Mouse (Mus musculus): ENCODE results near the gene Gm45194. TPM values are rescaled to one million over a fixed set of nuclear protein-coding genes. Genes with fewer than 3 reads are reported as not detected.

Gm45194 gene
- polyA plus RNA-seq, 1 experiment from 2014 or later: not detected

DNA sequence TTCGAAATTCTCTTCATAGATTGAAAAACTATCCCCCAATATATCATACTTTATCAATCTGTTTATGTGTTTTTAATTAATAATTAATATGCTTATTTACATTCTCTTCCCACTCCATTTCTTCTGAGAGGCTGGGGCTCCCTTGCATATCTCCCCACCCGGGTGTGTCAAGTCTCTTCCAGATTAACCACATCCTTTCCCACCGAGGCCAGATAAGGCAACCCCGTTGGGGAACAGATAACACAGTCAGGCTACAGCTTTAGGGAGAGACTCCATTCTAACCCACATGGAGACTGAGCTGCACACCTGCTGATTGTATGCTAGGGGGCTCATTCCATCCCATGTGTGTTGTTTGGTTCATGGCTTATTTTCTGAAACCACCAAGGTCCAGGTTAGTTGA, 69.7 kb downstream of the Gm45194 start:
- Histone ChIP-seq H3K27me3 (ENCODE audit: insufficient read depth, low read length) (no peaks in the 10 kb centered on the region), H3K9me3 (ENCODE audit: low read length) (no peaks in the 10 kb centered on the region), H3K4me3 (ENCODE audit: low read depth, low read length) (no peak overlapping the region), H3K36me3 (replicated peaks; ENCODE audit: insufficient read depth, low read length) (no peaks in the 10 kb centered on the region), H3K4me1 (ENCODE audit: insufficient read depth) (no peaks in the 10 kb centered on the region), H3K4me2 (ENCODE audit: low read depth, low read length) (no peak overlapping the region), H3K9ac (replicated peaks) (no peak overlapping the region), H3K27ac (ENCODE audit: low read depth) (no peak overlapping the region)
- WGBS (ENCODE audit: insufficient replicate concordance): 40% methylated on average over 4 of the region's 4 CpGs
- DNase-seq (no peak), ATAC-seq (no peak)
- TF ChIP-seq CTCF (IDR thresholded peaks at IDR 0.05; ENCODE audit: low read depth) (no peak), EP300 (IDR thresholded peaks at IDR 0.05; ENCODE audit: low read depth) (no peak)

DNA sequence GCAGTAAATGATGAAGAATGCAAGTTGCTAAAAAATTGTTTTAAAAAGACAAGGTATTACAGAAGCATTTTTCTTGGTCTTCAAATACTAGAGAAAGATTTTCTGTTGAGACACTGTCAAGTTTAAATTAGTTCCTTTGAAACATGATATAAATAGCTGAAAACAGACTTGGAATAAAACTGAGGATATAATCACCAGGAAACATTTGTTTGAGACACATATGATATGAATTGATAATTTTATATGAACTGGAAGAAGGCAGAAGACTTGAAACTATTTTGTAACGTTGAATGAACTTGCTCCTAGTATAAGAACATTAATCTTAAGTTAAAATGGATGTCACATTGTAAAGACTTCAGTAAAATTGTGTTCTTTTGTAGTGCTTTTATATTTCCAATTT, 108.5 kb downstream of the Gm45194 start:
- WGBS (ENCODE audit: insufficient replicate concordance): 14% methylated on average over 1 of the region's 1 CpGs
- ATAC-seq: no peak
- Histone ChIP-seq H3K36me3 (replicated peaks; ENCODE audit: insufficient read depth, low read length) (no peaks in the 10 kb centered on the region), H3K27ac (ENCODE audit: low read depth) (no peak overlapping the region), H3K9me3 (ENCODE audit: low read length) (no peaks in the 10 kb centered on the region), H3K27me3 (ENCODE audit: insufficient read depth, low read length) (no peaks in the 10 kb centered on the region), H3K4me2 (ENCODE audit: low read depth, low read length) (no peak overlapping the region), H3K9ac (replicated peaks) (no peak overlapping the region), H3K4me3 (ENCODE audit: low read depth, low read length) (no peak overlapping the region), H3K4me1 (ENCODE audit: insufficient read depth) (no peaks in the 10 kb centered on the region)
- no peak for DNase-seq
- TF ChIP-seq CTCF (IDR thresholded peaks at IDR 0.05; ENCODE audit: low read depth) (no peak), EP300 (IDR thresholded peaks at IDR 0.05; ENCODE audit: low read depth) (no peak)

DNA sequence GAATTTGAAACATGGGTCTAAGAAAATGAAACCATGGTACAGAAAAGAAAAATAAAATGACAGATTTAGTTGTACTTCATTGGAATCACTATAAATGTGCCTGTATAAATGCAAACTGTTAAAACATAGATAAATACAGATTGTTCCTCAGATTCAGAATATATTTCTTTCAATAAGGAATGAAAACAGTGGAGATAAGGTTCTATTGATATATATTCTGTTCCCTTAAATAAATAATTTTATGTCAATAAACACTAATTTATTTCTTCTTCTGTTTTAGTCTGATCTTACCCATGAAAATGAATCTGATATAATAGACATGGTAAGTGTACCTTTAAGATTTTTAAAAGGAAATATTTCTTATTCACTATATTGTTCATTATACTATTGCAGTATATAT, 119.5 kb downstream of the Gm45194 start, which contains the start of gene Tex16:
Tex16 (plus strand) TSS at position 301 of the 400 bp plus-strand sequence.
- Histone ChIP-seq H3K9me3 (ENCODE audit: low read length) (no peaks in the 10 kb centered on the region), H3K27ac (ENCODE audit: low read depth) (no peak within 1 kb of the TSS), H3K4me3 (ENCODE audit: low read depth, low read length) (no peak within 1 kb of the TSS), H3K4me1 (ENCODE audit: insufficient read depth) (no peaks in the 10 kb centered on the region), H3K4me2 (ENCODE audit: low read depth, low read length) (no peak within 1 kb of the TSS), H3K36me3 (replicated peaks; ENCODE audit: insufficient read depth, low read length) (no peaks in the 10 kb centered on the region), H3K9ac (replicated peaks) (no peak within 1 kb of the TSS), H3K27me3 (ENCODE audit: insufficient read depth, low read length) (no peaks in the 10 kb centered on the region)
- TF ChIP-seq EP300 (IDR thresholded peaks at IDR 0.05; ENCODE audit: low read depth) (no peak), CTCF (IDR thresholded peaks at IDR 0.05; ENCODE audit: low read depth) (no peak)
- ATAC-seq (no peak), DNase-seq (no peak)

DNA sequence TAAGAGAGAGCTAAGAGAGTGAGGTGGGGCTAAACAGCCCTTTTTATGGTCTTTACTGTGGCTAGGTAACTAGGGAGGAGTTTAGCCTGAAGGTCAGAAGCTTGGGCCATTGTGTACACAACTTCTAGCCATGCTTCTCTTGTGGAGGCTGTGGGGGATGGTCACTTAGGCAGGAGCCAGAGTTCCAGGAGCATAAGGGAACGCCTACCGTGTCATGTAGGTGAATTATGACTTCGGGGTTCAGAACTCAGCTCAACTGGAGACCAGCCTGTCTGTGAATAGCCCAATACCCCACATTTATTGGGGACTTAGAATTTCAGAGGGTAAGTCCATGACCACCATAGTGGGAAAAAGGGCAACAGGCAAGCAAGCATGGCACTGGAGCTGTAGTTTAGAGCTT, 347.6 kb downstream of the Gm45194 start, which contains the start of gene 4933403O08Rik:
4933403O08Rik (plus strand) TSS at position 301 of the 400 bp plus-strand sequence.
- Histone ChIP-seq H3K4me1 (ENCODE audit: insufficient read depth) (no peaks in the 10 kb centered on the region), H3K27me3 (ENCODE audit: insufficient read depth, low read length) (no peaks in the 10 kb centered on the region), H3K4me2 (ENCODE audit: low read depth, low read length) (no peak within 1 kb of the TSS), H3K9ac (replicated peaks) (no peak within 1 kb of the TSS), H3K9me3 (ENCODE audit: low read length) (no peaks in the 10 kb centered on the region), H3K36me3 (replicated peaks; ENCODE audit: insufficient read depth, low read length) (no peaks in the 10 kb centered on the region), H3K27ac (ENCODE audit: low read depth) (no peak within 1 kb of the TSS), H3K4me3 (ENCODE audit: low read depth, low read length) (no peak within 1 kb of the TSS)
- ATAC-seq: no peak
- no peak for DNase-seq
- WGBS (ENCODE audit: insufficient replicate concordance): 62% methylated on average over 3 of the region's 3 CpGs
- TF ChIP-seq CTCF (IDR thresholded peaks at IDR 0.05; ENCODE audit: low read depth) (no peak), EP300 (IDR thresholded peaks at IDR 0.05; ENCODE audit: low read depth) (no peak)

DNA sequence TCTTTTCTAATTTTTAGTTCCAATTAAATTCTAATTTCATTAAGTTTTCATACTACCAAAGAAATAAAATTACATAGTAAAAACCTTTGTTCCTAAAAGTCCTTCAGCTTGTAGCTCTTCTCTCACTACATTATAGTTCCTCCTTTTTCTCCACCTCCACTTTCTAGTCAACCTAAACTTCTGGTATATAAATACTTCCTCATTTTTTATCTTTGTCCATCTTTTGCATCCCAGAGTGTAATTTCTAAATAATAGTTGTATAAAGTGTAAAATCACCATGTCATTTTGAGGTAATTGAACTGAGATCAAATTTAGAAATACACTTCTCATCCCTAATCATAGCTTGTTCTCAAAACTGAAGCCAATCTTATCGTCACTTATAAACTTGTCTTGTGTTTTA, 351.7 kb downstream of the Gm45194 start:
- no peaks in the 10 kb centered on the region for H3K9me3 ChIP-seq (ENCODE audit: low read length)
- DNase-seq (no peak), ATAC-seq (no peak)
- no peak overlapping the region for H3K9ac ChIP-seq (replicated peaks)
- no peak for TF ChIP-seq EP300 (IDR thresholded peaks at IDR 0.05; ENCODE audit: low read depth)
- TF ChIP-seq CTCF (IDR thresholded peaks at IDR 0.05; ENCODE audit: low read depth): no peak
- 73% methylated on average over 1 of the region's 1 CpGs for WGBS (ENCODE audit: insufficient replicate concordance)
- H3K4me3 ChIP-seq (ENCODE audit: low read depth, low read length): no peak overlapping the region
- no peaks in the 10 kb centered on the region for H3K36me3 ChIP-seq (replicated peaks; ENCODE audit: insufficient read depth, low read length)
- no peaks in the 10 kb centered on the region for H3K27me3 ChIP-seq (ENCODE audit: insufficient read depth, low read length)
- no peak overlapping the region for H3K4me2 ChIP-seq (ENCODE audit: low read depth, low read length)
- H3K27ac ChIP-seq (ENCODE audit: low read depth): no peak overlapping the region
- no peaks in the 10 kb centered on the region for H3K4me1 ChIP-seq (ENCODE audit: insufficient read depth)

DNA sequence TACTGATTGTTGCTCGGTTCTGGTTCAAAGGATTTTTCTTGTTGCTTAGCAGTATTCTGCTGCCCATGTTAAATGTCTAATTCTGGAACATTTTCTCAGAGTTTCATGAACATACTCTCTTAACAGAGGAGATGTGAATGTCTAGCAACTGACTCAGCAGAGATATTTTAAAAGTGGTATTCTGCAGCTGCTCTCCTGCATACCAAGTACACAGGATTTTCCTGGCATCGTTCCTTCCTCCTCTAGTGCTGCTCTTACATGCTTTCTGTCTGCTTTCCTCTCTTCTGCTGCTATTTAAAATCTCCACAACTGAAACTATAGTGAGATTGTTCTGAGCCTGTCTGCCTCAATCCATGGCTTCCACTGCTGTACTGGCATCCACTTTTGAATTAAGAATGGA, 364.3 kb downstream of the Gm45194 start:
- H3K9me3 ChIP-seq (ENCODE audit: low read length): no peaks in the 10 kb centered on the region
- 55% methylated on average over 2 of the region's 2 CpGs for WGBS (ENCODE audit: insufficient replicate concordance)
- H3K4me1 ChIP-seq (ENCODE audit: insufficient read depth): no peaks in the 10 kb centered on the region
- ATAC-seq: no peak
- H3K27ac ChIP-seq (ENCODE audit: low read depth): no peak overlapping the region
- no peak for DNase-seq
- H3K4me3 ChIP-seq (ENCODE audit: low read depth, low read length): no peak overlapping the region
- H3K9ac ChIP-seq (replicated peaks): no peak overlapping the region
- H3K4me2 ChIP-seq (ENCODE audit: low read depth, low read length): no peak overlapping the region
- no peak for TF ChIP-seq CTCF (IDR thresholded peaks at IDR 0.05; ENCODE audit: low read depth)
- TF ChIP-seq EP300 (IDR thresholded peaks at IDR 0.05; ENCODE audit: low read depth): no peak
- H3K36me3 ChIP-seq (replicated peaks; ENCODE audit: insufficient read depth, low read length): no peaks in the 10 kb centered on the region
- no peaks in the 10 kb centered on the region for H3K27me3 ChIP-seq (ENCODE audit: insufficient read depth, low read length)

DNA sequence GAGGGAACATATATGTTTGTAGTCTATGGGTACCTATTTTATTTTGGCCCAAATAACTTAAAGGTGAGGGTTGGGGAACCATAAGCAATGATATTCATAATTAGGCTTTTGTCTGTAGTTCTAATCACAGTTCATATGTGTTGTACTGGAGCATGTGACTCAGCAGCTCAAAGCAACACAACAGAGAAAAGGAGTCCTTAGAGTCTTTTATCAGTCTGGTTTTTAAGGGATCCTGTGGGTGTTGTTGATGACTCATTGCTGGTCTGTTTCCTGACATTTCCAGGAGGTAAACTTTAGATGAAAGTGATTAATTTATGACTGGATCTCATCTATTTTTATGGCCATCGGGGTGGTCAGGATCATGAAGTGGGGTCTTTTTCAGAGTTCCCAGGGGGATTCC, 382.4 kb downstream of the Gm45194 start:
- DNase-seq (no peak), ATAC-seq (no peak)
- H3K4me2 ChIP-seq (ENCODE audit: low read depth, low read length): no peak overlapping the region
- H3K27ac ChIP-seq (ENCODE audit: low read depth): no peak overlapping the region
- H3K9ac ChIP-seq (replicated peaks): no peak overlapping the region
- no peaks in the 10 kb centered on the region for H3K4me1 ChIP-seq (ENCODE audit: insufficient read depth)
- no peak overlapping the region for H3K4me3 ChIP-seq (ENCODE audit: low read depth, low read length)
- TF ChIP-seq EP300 (IDR thresholded peaks at IDR 0.05; ENCODE audit: low read depth): no peak
- TF ChIP-seq CTCF (IDR thresholded peaks at IDR 0.05; ENCODE audit: low read depth): no peak
- no peaks in the 10 kb centered on the region for H3K27me3 ChIP-seq (ENCODE audit: insufficient read depth, low read length)
- WGBS (ENCODE audit: insufficient replicate concordance): 40% methylated on average over 1 of the region's 1 CpGs
- no peaks in the 10 kb centered on the region for H3K9me3 ChIP-seq (ENCODE audit: low read length)
- H3K36me3 ChIP-seq (replicated peaks; ENCODE audit: insufficient read depth, low read length): no peaks in the 10 kb centered on the region

Other genes starting within 250 kb of the Gm45194 start
- 0.05 TPM in 2 replicates for gene Hdx, start 194.3 kb upstream of the Gm45194 start, polyA plus RNA-seq (2015; fragmentation: Nextera tagmentation; extraction: Ambion mirVana)
- 0.09 and 0.28 TPM in 2 replicates for gene Tex16, start 119.6 kb downstream of the Gm45194 start, polyA plus RNA-seq (2015; fragmentation: Nextera tagmentation; extraction: Ambion mirVana)